Mouse (Mus musculus): ENCODE data around the gene Psd. TPM values are rescaled to one million over a fixed set of nuclear protein-coding genes. Genes with fewer than 3 reads are reported as not detected.

Gene Psd
- polyA plus RNA-seq, 1 experiment: 156 TPM

GRCm38 (mm10) chr19:46305432-46306267 is 21.3 kb downstream of the Psd start:
- peak; percentile 81 for DNase-seq (ENCODE audit: low spot score)

GRCm38 (mm10) chr19:46304908-46305333 is 22.0 kb downstream of the Psd start:
- DNase-seq (ENCODE audit: low spot score): no peak

- peak; percentile 86 for DNase-seq (ENCODE audit: low spot score)
Measured at GRCm38 (mm10) chr19:46304216-46304841, 22.6 kb downstream of the Psd start, which contains the start of gene Nfkb2. Gene Nfkb2 (plus strand): TSS chr19:46304320.

- DNase-seq (ENCODE audit: low spot score): peak; percentile 16
Measured at GRCm38 (mm10) chr19:46303251-46304215, 23.4 kb downstream of the Psd start.

- peak; percentile 7 for DNase-seq (ENCODE audit: low spot score)
Measured at GRCm38 (mm10) chr19:46302551-46302950, 24.4 kb downstream of the Psd start.

- peak; percentile 13 for DNase-seq (ENCODE audit: low spot score)
Measured at GRCm38 (mm10) chr19:46300294-46301045, 26.5 kb downstream of the Psd start.

GRCm38 (mm10) chr19:46296938-46297337 is 30.0 kb downstream of the Psd start:
- DNase-seq (ENCODE audit: low spot score): no peak

GRCm38 (mm10) chr19:46290535-46291105 is 36.3 kb downstream of the Psd start:
- DNase-seq (ENCODE audit: low spot score): no peak

- no peak for DNase-seq (ENCODE audit: low spot score)
Measured at GRCm38 (mm10) chr19:46287566-46287965, 39.4 kb downstream of the Psd start.

GRCm38 (mm10) chr19:46286926-46287325 is 40.0 kb downstream of the Psd start:
- no peak for DNase-seq (ENCODE audit: low spot score)

- no peak for DNase-seq (ENCODE audit: low spot score)
Measured at GRCm38 (mm10) chr19:46286047-46286446, 40.9 kb downstream of the Psd start.

GRCm38 (mm10) chr19:46285631-46286030 is 41.3 kb downstream of the Psd start:
- DNase-seq (ENCODE audit: low spot score): no peak

GRCm38 (mm10) chr19:46284686-46285085 is 42.3 kb downstream of the Psd start:
- DNase-seq (ENCODE audit: low spot score): no peak

- no peak for DNase-seq (ENCODE audit: low spot score)
Measured at GRCm38 (mm10) chr19:46282081-46282849, 44.7 kb downstream of the Psd start.

GRCm38 (mm10) chr19:46275307-46275706 is 51.6 kb downstream of the Psd start:
- DNase-seq (ENCODE audit: low spot score): no peak

- DNase-seq (ENCODE audit: low spot score): no peak
Measured at GRCm38 (mm10) chr19:46264762-46265161, 62.2 kb downstream of the Psd start.
